Mouse (Mus musculus) cerebellum, postnatal 10 days (tissue): ENCODE results near the gene Cryaa.

Source experiments
- DNase-seq, 2 experiments: peaks; one replicate each; pipeline ENCODE4 v3.0.0; 2021; ENCODE audit warnings: mixed read lengths in 2 of 2

Gene Cryaa

DNA sequence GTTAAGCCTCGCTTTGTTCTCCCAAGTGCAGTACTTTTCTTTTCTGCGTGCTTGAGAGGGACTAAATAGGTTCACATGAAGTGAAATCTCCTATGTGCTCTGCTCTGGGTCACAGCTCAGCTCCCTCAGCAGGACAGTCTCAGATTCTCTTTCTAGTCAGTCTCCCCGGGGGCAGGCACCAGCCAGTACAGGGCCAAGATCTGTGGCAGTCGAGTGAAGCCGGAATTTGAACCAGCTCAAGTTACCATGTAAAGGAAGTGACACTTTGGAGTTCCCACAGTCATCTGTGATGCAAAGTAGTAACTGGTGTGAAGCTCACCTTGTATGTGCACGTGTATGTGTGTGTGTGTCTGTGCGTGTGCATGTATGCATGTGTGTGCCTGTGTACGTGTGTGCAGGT is 32.8 kb downstream of the Cryaa start:
- no peak for DNase-seq

DNA sequence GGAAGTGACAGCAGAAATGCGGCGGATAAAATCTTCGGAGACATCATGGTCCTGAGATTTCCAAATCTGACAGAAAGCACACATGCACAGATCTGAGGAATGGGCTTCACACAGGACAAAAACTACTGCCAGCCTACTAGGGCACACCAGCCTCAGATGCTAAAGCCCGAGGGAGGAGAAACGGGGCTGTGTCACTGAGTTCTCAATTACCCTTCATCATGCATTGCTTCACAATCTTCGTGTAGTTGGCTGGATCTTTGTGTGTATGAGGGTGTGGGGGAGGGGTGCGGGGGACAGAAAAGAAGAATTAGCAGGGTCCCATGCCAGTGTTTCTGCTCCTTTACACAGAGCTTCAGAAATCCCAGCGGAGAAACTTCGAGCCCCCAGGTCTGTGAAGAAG is 36.1 kb downstream of the Cryaa start:
- no peak for DNase-seq

DNA sequence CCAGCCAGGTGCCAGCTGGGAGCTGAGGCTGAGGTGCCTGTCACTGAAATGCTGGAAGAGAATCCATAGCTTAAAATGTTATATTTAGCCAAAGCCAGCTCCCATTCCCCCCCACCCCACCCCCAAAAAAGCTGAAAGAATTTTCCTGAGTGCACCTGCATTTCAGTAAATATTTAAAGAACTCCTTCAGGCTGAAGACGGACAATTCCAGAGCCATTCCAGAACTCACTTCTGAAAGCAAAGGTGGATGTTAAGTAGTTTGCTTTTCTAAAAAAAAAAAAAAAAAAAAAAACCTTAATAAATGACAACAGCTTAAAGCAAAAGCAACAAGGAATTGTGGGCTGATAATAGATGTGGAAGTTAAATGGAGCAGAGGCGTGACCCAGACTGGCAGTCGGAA is 36.5 kb downstream of the Cryaa start:
- no peak for DNase-seq

DNA sequence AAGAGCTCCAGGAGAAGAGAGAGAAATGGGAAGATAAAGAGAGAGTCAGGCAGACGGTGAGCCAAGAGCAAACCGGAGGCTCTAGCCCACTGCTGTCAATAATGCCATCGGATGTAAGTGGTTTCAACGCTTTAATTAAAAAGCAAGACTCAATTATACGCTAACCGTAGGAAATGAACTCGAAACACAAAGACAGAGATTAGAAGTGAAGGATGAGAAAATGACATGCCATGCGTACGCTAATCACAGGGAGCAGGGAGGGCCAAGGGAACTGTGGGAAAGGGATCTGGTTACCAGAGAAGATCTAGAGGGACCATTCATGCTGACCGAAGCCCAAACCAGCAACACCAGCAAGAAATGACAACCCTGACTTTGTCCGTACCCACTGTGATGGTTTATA is 37.4 kb downstream of the Cryaa start:
- no peak for DNase-seq

DNA sequence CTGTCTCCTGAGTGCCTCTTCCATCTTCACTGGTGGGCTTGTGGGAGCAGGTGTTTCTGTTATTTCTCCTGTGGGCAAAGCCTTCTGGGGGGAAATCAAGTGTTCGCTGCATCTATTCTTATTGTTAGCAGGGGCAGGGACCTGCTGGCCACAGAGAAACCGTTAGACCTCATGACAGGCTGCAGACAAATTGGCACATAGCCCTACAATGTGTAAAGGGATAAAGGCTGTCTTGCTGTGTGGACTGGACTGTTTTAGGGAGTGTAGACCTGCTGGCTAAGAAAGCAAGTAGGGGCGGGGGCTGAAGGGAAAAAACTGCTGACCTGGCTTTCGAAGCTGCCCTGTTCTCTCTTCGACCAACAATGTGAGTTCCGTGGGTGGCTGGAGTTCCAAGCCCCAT is 44.0 kb downstream of the Cryaa start:
- no peak for DNase-seq

DNA sequence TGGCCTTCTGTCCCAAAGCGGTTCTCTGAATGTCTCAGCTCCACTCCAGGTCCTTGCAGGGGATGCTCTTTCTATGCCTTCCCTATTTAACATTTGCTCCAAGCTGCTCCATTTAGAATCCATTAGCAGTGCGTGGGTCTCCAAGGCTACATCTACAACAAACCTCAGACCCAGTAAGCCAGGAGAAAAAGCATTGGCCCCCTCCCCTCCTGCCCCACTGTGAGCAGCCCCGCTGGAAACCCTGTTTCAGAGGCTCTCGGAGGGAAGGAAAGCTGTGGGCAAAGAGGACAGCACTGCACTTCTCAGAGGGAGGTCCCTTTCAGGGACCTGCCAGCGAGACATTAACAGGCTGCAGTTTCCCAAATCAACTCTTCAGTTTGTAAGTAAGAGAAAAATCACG is 47.8 kb downstream of the Cryaa start:
- no peak for DNase-seq

DNA sequence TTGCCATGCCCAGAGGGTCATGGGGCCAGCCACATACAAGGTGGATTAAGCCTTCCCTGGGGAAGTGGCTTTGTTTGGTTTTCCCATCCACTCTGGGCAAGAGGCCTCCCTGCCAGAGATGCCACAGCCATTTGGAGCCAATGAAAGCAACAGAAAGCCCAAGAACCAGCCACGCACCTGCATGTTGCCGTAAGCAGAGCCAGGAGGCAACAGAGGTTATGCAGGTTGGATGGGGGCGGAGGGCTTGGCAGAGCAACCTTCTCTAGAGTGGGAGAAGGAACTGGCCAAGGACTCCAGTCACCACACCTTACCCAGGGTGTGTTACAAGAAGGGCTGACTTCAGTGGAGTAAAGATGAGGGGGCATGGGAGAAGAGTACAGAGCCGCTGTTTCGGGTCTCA is 48.6 kb downstream of the Cryaa start:
- DNase-seq = no peak

DNA sequence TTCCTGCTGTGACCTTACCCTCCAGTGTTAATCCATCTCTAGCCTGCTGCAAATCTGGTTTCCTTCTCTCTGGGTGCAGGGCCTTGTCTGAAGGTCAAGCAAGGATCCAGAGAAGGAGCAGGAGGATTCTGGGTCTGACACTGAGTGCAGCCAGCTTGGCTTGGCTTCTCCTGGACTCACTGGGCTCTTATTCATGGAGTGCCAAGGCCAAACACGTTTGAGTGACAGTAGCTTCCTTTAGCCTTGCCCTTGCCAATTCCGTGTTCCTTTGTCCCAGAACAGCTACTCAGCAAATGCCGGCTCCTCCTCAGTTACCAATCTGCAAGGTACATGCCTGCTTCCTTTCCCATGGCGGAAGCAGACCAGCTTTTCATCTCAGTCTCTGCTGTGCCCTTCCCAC is 49.6 kb downstream of the Cryaa start:
- DNase-seq = peak; percentile 40 to 45

DNA sequence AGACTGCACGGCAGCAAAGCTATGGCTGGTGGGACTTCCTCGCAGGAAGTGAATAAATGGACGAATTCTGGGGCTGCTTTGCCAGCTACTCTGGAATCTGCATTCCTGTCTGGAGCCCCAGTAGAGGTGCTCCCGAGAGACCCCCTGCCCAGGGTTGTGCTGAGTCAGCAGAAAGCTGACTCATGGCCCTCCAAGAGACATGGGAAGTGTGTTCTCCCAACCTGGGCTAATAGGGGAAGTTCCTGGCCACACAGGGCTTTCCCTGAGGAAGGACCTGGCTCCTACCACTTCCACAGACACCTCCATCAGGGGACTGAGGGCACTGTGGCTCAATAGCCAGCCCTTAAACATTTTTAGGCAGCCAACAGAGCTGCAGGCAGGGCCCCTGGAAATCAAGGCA is 50.4 kb downstream of the Cryaa start:
- no peak for DNase-seq

DNA sequence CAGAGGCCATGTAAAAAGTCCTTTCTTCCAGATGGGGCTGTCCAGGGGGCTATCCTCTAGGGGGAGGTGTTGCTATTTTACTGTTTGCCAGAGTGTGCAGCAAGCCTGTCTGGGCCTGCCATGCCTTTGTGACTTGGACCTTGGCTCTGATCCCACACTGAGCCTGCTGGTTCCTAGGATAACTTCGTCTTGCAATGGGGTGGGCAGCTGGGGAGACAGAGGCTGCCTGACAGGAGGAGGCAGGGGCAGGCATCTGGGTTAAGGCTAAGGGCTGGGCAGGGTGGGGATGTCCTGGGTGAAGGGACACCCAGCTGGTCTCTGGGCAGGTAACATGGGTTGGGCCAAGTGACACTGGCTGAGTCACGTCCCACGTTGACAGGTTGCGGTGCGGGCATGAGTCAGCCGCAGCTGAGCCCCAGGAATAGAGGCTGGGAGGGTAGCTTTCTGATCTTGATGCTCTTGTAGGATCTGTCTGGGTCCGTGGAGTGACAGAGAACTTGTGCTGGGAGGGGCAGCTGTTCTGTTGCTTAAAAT is 51.4 kb downstream of the Cryaa start:
- DNase-seq = peak; percentile 51 to 62

DNA sequence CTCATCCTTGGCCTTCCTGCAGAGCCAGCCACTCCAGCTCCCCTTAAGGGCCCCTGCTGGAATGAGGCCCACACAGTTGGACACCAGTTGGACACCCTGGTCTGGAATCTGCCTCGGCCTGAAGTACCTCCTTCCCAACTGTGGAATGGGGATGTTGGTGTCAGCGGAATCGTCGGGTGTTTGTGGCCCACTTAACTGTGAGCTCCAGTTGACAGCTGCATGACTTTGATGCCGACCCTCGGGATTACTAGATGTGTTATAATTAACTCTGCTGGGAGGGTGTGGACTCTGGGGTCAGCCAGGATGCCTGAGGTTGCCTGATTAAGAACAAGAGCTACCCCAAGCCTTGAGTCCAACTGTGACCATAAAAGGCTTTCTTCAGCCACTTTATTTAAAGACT is 53.4 kb downstream of the Cryaa start:
- DNase-seq = no peak
